Mouse (Mus musculus): ENCODE results near the gene Gm10112. TPM values are rescaled to one million over a fixed set of nuclear protein-coding genes. Genes with fewer than 3 reads are reported as not detected.

The Gm10112 gene
- not detected for total RNA-seq (2021)
- long read RNA-seq, experiment 1: 0 reads
- long read RNA-seq, experiment 2: 0 reads

- no peak for DNase-seq (ENCODE audit: low spot score in 2 of 2)
Measured at GRCm38 (mm10) chrX:111168040-111168439, at the start of gene Gm10112. Gm10112 (plus strand) TSS chrX:111168340.

DNA sequence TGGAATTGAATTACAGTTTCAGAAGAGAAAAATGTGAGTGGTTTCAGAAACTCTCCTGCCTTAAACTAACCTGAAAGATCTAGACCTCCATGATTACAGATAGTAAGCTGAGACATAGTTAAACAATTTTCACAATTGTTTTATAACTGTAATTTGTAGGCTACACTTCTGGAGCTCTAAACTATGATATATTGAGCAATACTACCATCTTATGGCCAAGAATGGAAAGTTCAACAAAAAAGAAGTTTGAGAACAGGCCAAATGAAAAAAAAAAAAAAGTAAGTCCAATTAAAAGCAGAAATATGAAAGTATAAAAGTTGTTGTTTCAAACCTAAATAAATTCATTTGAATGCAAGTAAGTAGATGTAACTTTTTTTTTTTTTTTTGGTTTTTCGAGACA lies 21.4 kb downstream of the Gm10112 start:
- DNase-seq (ENCODE audit: low spot score in 2 of 2): no peak

DNA sequence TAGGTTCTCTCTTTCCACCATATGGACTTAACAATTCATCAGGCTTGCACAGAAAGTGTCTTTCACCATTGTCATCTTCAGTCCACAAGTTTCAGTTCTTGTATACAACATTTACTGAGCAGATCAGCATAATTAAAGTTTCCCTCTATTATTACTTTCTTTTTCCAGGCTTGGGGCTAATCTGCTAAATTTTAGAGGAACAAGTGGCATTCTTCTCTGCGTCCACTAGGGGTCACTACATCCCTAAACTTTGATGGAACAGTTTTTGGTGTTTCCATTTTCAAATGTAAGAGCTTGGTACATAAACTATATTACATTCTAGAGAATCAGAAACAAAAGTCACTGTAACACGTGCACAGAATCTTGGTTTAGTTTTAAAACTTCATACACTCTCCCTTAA lies 28.2 kb downstream of the Gm10112 start:
- no peak for DNase-seq (ENCODE audit: low spot score in 2 of 2)

GRCm38 (mm10) chrX:111210225-111210624 lies 42.1 kb downstream of the Gm10112 start:
- no peak for DNase-seq (ENCODE audit: low spot score in 2 of 2)

Other genes with a start within 250 kb of the Gm10112 start
- gene Cylc1, start 57.9 kb upstream of the Gm10112 start, total RNA-seq (2021): not detected

Measured in adrenal gland, postnatal 4 days (tissue).